Mouse (Mus musculus) limb, embryonic 10.5 days (tissue): Measurements from ENCODE around the gene Otud5. TPM values are rescaled to one million over a fixed set of nuclear protein-coding genes. Genes with fewer than 3 reads are reported as not detected.
A peak's percentile ranks its signal among the peaks of the same experiment; 100 is the strongest.
"Not testable (repeated sequence)": the region's sequence is repeated elsewhere in the genome, so short reads cannot be mapped to it uniquely, and the experiment has no call there.

Experiments used
- DNase-seq: peaks from one replicate; pipeline ENCODE4 v3.0.0-alpha.2; 2017; ENCODE audit warnings: low spot score
- H3K27ac ChIP-seq: fragments of 300-500 bp; sonication (generic); 2 replicates; pipeline ENCODE4 v1.5.1; 2016; ENCODE audit warnings: mild to moderate bottlenecking
- H3K27me3 ChIP-seq: fragments of 300-500 bp; sonication (generic); 2 replicates; pipeline ENCODE4 v1.6.1; 2016; ENCODE audit warnings: low read depth, mild to moderate bottlenecking; ENCODE audit not compliant: poor library complexity, severe bottlenecking
- H3K36me3 ChIP-seq: fragments of 300-500 bp; sonication (generic); 2 replicates; pipeline ENCODE4 v1.6.1; 2016; ENCODE audit warnings: mild to moderate bottlenecking, moderate library complexity
- H3K4me1 ChIP-seq: fragments of 300-500 bp; sonication (generic); 2 replicates; pipeline ENCODE4 v1.6.1; 2016
- H3K4me3 ChIP-seq: fragments of 300-500 bp; sonication (generic); 2 replicates; pipeline ENCODE4 v1.5.1; 2016; ENCODE audit warnings: mild to moderate bottlenecking, moderate library complexity
- H3K9me3 ChIP-seq: fragments of 300-500 bp; sonication (generic); replicated peaks from 2 replicates; pipeline ENCODE4 v1.6.1; 2016; ENCODE audit warnings: mild to moderate bottlenecking
- whole genome bisulfite sequencing: fragments of 180-500 bp; shearing (Covaris S2); methylation state at CpG from one replicate; pipeline ENCODE4 v1.1.7; 2016; 5-methylcytosine and 5-hydroxymethylcytosine counted together
- polyA plus RNA-seq: library from polyadenylated mRNA; unstranded; fragments of >200 nt; fragmentation: Nextera tagmentation; extraction: Ambion mirVana; gene quantifications from 2 replicates; pipeline ENCODE4 v1.2.1, GENCODE M21; 2016

Otud5 gene
- 41.4 and 47.5 TPM in 2 replicates for polyA plus RNA-seq

GRCm38 (mm10) chrX:7841163-7842162 is at the start of gene Otud5:
Gene Otud5, plus strand, starts transcription at chrX:7841364.
- 12% methylated on average over 74 of the region's 74 CpGs for WGBS
- peak within 1 kb of the TSS; percentile 87 for H3K27ac ChIP-seq

GRCm38 (mm10) chrX:7793361-7793760 is 47.8 kb upstream of the Otud5 start:
- Histone ChIP-seq H3K9me3 (no peaks in the 10 kb centered on the region), H3K4me3 (no peak overlapping the region), H3K4me1 (0 out of 2 replicates have a peak, but pooled peaks cover 5% of the 10 kb centered on the region), H3K27me3 (no peaks in the 10 kb centered on the region), H3K36me3 (no peaks in the 10 kb centered on the region), H3K27ac (no peak overlapping the region)
- WGBS, result 47% methylated on average over 3 of the region's 3 CpGs
- no peak for DNase-seq

More at GRCm38 (mm10) chrX:7841163-7842162, at the start of gene Otud5:
- H3K4me3 ChIP-seq, result peak within 1 kb of the TSS; percentile 82
- H3K27me3 ChIP-seq, result 0 out of 2 replicates have a peak, but pooled peaks cover 3% of the 10 kb centered on the region
- no peaks in the 10 kb centered on the region for H3K9me3 ChIP-seq
- H3K36me3 ChIP-seq, result no peaks in the 10 kb centered on the region
- peaks cover 6% of the 10 kb centered on the region; the same call in 1 of the 2 replicates for H3K4me1 ChIP-seq
- peak; percentile 89 for DNase-seq

- H3K4me3 ChIP-seq, result no peak overlapping the region
- no peaks in the 10 kb centered on the region for H3K27me3 ChIP-seq
- 0 out of 2 replicates have a peak, but pooled peaks cover 5% of the 10 kb centered on the region for H3K4me1 ChIP-seq
- H3K27ac ChIP-seq, result no peak overlapping the region
- peak; percentile 62 for DNase-seq
- H3K36me3 ChIP-seq, result peaks cover 11% of the 10 kb centered on the region
- 21% methylated on average over 7 of the region's 7 CpGs for WGBS
- no peaks in the 10 kb centered on the region for H3K9me3 ChIP-seq
Measured at GRCm38 (mm10) chrX:7795016-7795415, 46.1 kb upstream of the Otud5 start.

GRCm38 (mm10) chrX:7797327-7797726 is 43.8 kb upstream of the Otud5 start:
- Histone ChIP-seq H3K4me3 (no peak overlapping the region), H3K4me1 (no peaks in the 10 kb centered on the region), H3K9me3 (no peaks in the 10 kb centered on the region), H3K27ac (no peak overlapping the region), H3K36me3 (peaks cover 29% of the 10 kb centered on the region), H3K27me3 (no peaks in the 10 kb centered on the region)
- DNase-seq, result no peak
- 91% methylated on average over 3 of the region's 3 CpGs for WGBS

GRCm38 (mm10) chrX:7802157-7802556 is 39.0 kb upstream of the Otud5 start:
- 97% methylated on average over 2 of the region's 2 CpGs for WGBS
- not testable (repeated sequence) for H3K9me3 ChIP-seq, H3K4me3 ChIP-seq, H3K4me1 ChIP-seq, H3K27ac ChIP-seq, DNase-seq, H3K27me3 ChIP-seq
- H3K36me3 ChIP-seq, result peaks cover 57% of the 10 kb centered on the region

GRCm38 (mm10) chrX:7815016-7815415 is 26.1 kb upstream of the Otud5 start:
- H3K4me3 ChIP-seq, H3K9me3 ChIP-seq, H3K27me3 ChIP-seq, H3K4me1 ChIP-seq, H3K27ac ChIP-seq, DNase-seq: not testable (repeated sequence)
- peaks cover 65% of the 10 kb centered on the region for H3K36me3 ChIP-seq
- WGBS, result 62% methylated on average over 8 of the region's 8 CpGs

- Histone ChIP-seq H3K36me3 (peaks cover 21% of the 10 kb centered on the region), H3K9me3 (no peaks in the 10 kb centered on the region; the same call in 1 of the 2 replicates), H3K4me1 (peaks cover 9% of the 10 kb centered on the region), H3K4me3 (peak within 1 kb of the TSS; percentile 51), H3K27me3 (no peaks in the 10 kb centered on the region), H3K27ac (peak within 1 kb of the TSS; percentile 46; the same call in 1 of the 2 replicates)
- DNase-seq, result peak; percentile 32
- WGBS, result 14% methylated on average over 21 of the region's 24 CpGs
Measured at GRCm38 (mm10) chrX:7821865-7822779, 19.0 kb upstream of the Otud5 start, which contains the start of gene Kcnd1. Gene Kcnd1, plus strand, starts transcription at chrX:7822289.

- no peak overlapping the region for H3K27ac ChIP-seq
- 0 out of 2 replicates have a peak, but pooled peaks cover under 1% of the 10 kb centered on the region for H3K27me3 ChIP-seq
- no peak overlapping the region for H3K4me3 ChIP-seq
- H3K4me1 ChIP-seq, result no peaks in the 10 kb centered on the region
- WGBS, result 72% methylated on average over 1 of the region's 1 CpGs
- H3K36me3 ChIP-seq, result no peaks in the 10 kb centered on the region
- no peaks in the 10 kb centered on the region for H3K9me3 ChIP-seq
- DNase-seq, result no peak
Measured at GRCm38 (mm10) chrX:7837146-7837545, 4.0 kb upstream of the Otud5 start.

- DNase-seq, result no peak
- H3K9me3 ChIP-seq, result no peaks in the 10 kb centered on the region
- peaks cover 6% of the 10 kb centered on the region; the same call in 1 of the 2 replicates for H3K4me1 ChIP-seq
- H3K27ac ChIP-seq, result no peak overlapping the region
- 5% methylated on average over 7 of the region's 7 CpGs for WGBS
- no peaks in the 10 kb centered on the region for H3K36me3 ChIP-seq
- H3K27me3 ChIP-seq, result 0 out of 2 replicates have a peak, but pooled peaks cover 3% of the 10 kb centered on the region
- H3K4me3 ChIP-seq, result peak overlapping the region; percentile 82
Measured at GRCm38 (mm10) chrX:7840842-7841162, 362 bp upstream of the Otud5 start.

- Histone ChIP-seq H3K36me3 (no peaks in the 10 kb centered on the region), H3K27me3 (0 out of 2 replicates have a peak, but pooled peaks cover 3% of the 10 kb centered on the region), H3K27ac (peak overlapping the region; percentile 87), H3K4me3 (peak overlapping the region; percentile 82), H3K9me3 (no peaks in the 10 kb centered on the region), H3K4me1 (peaks cover 6% of the 10 kb centered on the region; the same call in 1 of the 2 replicates)
- peak; percentile 31 for DNase-seq
- WGBS, result 14% methylated on average over 42 of the region's 42 CpGs
Measured at GRCm38 (mm10) chrX:7842318-7842717, 1.2 kb downstream of the Otud5 start.

- 90% methylated on average over 2 of the region's 2 CpGs for WGBS
- peaks cover 4% of the 10 kb centered on the region; the same call in 1 of the 2 replicates for H3K4me1 ChIP-seq
- DNase-seq, result no peak
Measured at GRCm38 (mm10) chrX:7847845-7848244, 6.7 kb downstream of the Otud5 start.

GRCm38 (mm10) chrX:7854578-7854977 is 13.4 kb downstream of the Otud5 start:
- Histone ChIP-seq H3K27me3 (no peaks in the 10 kb centered on the region), H3K4me3 (no peak overlapping the region), H3K9me3 (no peaks in the 10 kb centered on the region), H3K4me1 (no peaks in the 10 kb centered on the region), H3K27ac (no peak overlapping the region), H3K36me3 (peaks cover 48% of the 10 kb centered on the region)
- no peak for DNase-seq
- WGBS, result 55% methylated on average over 2 of the region's 2 CpGs

More at GRCm38 (mm10) chrX:7847845-7848244, 6.7 kb downstream of the Otud5 start:
- Histone ChIP-seq H3K4me3 (no peak overlapping the region), H3K36me3 (peaks cover 28% of the 10 kb centered on the region), H3K27me3 (no peaks in the 10 kb centered on the region), H3K27ac (no peak overlapping the region), H3K9me3 (no peaks in the 10 kb centered on the region)
